Mouse (Mus musculus) liver, adult 2 months (tissue): ENCODE data around the gene Gm26938. TPM values are rescaled to one million over a fixed set of nuclear protein-coding genes. Genes with fewer than 3 reads are reported as not detected.

Experiments
- DNase-seq: peaks from one replicate; pipeline ENCODE4 v3.0.0-alpha.2; 2011; ENCODE audit warnings: low read depth, low spot score; ENCODE audit errors: extremely low read depth
- H3K27ac ChIP-seq: fragments of 200-500 bp; replicated peaks from 2 replicates; pipeline ENCODE4 v1.5.1; 2012; ENCODE audit warnings: low read depth, mild to moderate bottlenecking, control low read depth, inconsistent platforms, low read length; ENCODE audit not compliant: insufficient read depth
- H3K27me3 ChIP-seq: fragments of 200-500 bp; 2 replicates; pipeline ENCODE4 v1.6.1; 2012; ENCODE audit warnings: mild to moderate bottlenecking, moderate library complexity, low read length, inconsistent platforms; ENCODE audit not compliant: control insufficient read depth, insufficient read depth
- H3K36me3 ChIP-seq: fragments of 200-500 bp; 2 replicates; pipeline ENCODE4 v1.6.1; 2012; ENCODE audit warnings: low read length, inconsistent platforms; ENCODE audit not compliant: control insufficient read depth, insufficient read depth
- H3K4me1 ChIP-seq: fragments of 200-500 bp; 2 replicates; pipeline ENCODE4 v1.6.1; 2011; ENCODE audit warnings: low read length; ENCODE audit not compliant: control insufficient read depth, insufficient read depth
- H3K4me3 ChIP-seq: fragments of 200-500 bp; 2 replicates; pipeline ENCODE4 v1.5.1; 2011; ENCODE audit warnings: low read depth, mild to moderate bottlenecking, control low read depth, low read length, moderate library complexity; ENCODE audit not compliant: insufficient read depth
- H3K79me2 ChIP-seq: fragments of 200-500 bp; 2 replicates; pipeline ENCODE4 v1.6.1; 2012; ENCODE audit warnings: inconsistent platforms, mild to moderate bottlenecking, low read length, moderate library complexity; ENCODE audit not compliant: control insufficient read depth, insufficient read depth
- H3K9ac ChIP-seq: fragments of 200-500 bp; 2 replicates; pipeline ENCODE4 v1.6.1; 2012; ENCODE audit warnings: low read depth, mild to moderate bottlenecking, control low read depth, inconsistent platforms, low read length
- CTCF ChIP-seq: fragments of 200-500 bp; IDR thresholded peaks from 2 replicates; pipeline ENCODE4 v1.5.1; 2011; ENCODE audit warnings: low read depth, low read length, control low read depth
- POLR2A ChIP-seq: fragments of 200-500 bp; IDR thresholded peaks from 2 replicates; pipeline ENCODE4 v1.6.1; 2011; ENCODE audit warnings: low read length, control low read depth; ENCODE audit not compliant: insufficient read depth; ENCODE audit errors: extremely low read depth
- WGBS: fragments of 180-500 bp; shearing (Covaris S2); methylation state at CpG from one replicate; pipeline ENCODE4 v1.1.7; 2018; 5-methylcytosine and 5-hydroxymethylcytosine counted together
- polyA plus RNA-seq: library from polyadenylated mRNA; depleted of rRNA; stranded (reverse); fragments of >200 nt; gene quantifications from 2 replicates; pipeline ENCODE4 v1.2.3, GENCODE M21; 2012
- total RNA-seq: library from RNA; depleted of rRNA; stranded (reverse); fragments of >200 nt; gene quantifications from 2 replicates; pipeline ENCODE4 v1.2.3, GENCODE M21; 2014

Gm26938 gene
- total and polyA plus RNA-seq, 2 experiments = not detected

- Histone ChIP-seq H3K9ac (no peak overlapping the region), H3K27ac (no peak overlapping the region), H3K27me3 (no peaks in the 10 kb centered on the region), H3K4me1 (peaks cover 6% of the 10 kb centered on the region; the same call in 1 of the 2 replicates), H3K36me3 (0 out of 2 replicates have a peak, but pooled peaks cover 1% of the 10 kb centered on the region), H3K4me3 (no peak overlapping the region), H3K79me2 (peaks cover 24% of the 10 kb centered on the region; the same call in 1 of the 2 replicates)
- no peak for DNase-seq
- TF ChIP-seq POLR2A (no peak), CTCF (no peak)
- WGBS = 94% methylated on average over 33 of the region's 33 CpGs
These were observed 26.2 kb downstream of the Gm26938 start for GRCm38 (mm10) chr5:139799801-139800590.

- no peak overlapping the region for H3K9ac ChIP-seq
- no peak for DNase-seq
- peaks cover 34% of the 10 kb centered on the region for H3K79me2 ChIP-seq
- no peak overlapping the region for H3K4me3 ChIP-seq
- H3K27ac ChIP-seq = no peak overlapping the region
- no peak for TF ChIP-seq POLR2A
- no peak for TF ChIP-seq CTCF
- no peaks in the 10 kb centered on the region for H3K27me3 ChIP-seq
- 0 out of 2 replicates have a peak, but pooled peaks cover 1% of the 10 kb centered on the region for H3K36me3 ChIP-seq
- WGBS = 95% methylated on average over 9 of the region's 9 CpGs
- peaks cover 9% of the 10 kb centered on the region for H3K4me1 ChIP-seq
These were observed 27.2 kb downstream of the Gm26938 start for GRCm38 (mm10) chr5:139799041-139799440.

GRCm38 (mm10) chr5:139798168-139798900 lies 27.9 kb downstream of the Gm26938 start:
- Histone ChIP-seq H3K36me3 (0 out of 2 replicates have a peak, but pooled peaks cover 1% of the 10 kb centered on the region), H3K9ac (no peak overlapping the region), H3K27ac (no peak overlapping the region), H3K4me3 (no peak overlapping the region), H3K4me1 (peaks cover 14% of the 10 kb centered on the region), H3K27me3 (no peaks in the 10 kb centered on the region), H3K79me2 (peaks cover 38% of the 10 kb centered on the region)
- no peak for TF ChIP-seq POLR2A
- no peak for TF ChIP-seq CTCF
- DNase-seq = no peak
- WGBS = 81% methylated on average over 12 of the region's 12 CpGs

- Histone ChIP-seq H3K4me1 (peaks cover 21% of the 10 kb centered on the region), H3K27me3 (no peaks in the 10 kb centered on the region), H3K27ac (peak overlapping the region; percentile 37), H3K9ac (no peak overlapping the region), H3K36me3 (0 out of 2 replicates have a peak, but pooled peaks cover 1% of the 10 kb centered on the region), H3K79me2 (peaks cover 40% of the 10 kb centered on the region), H3K4me3 (no peak overlapping the region)
- 61% methylated on average over 11 of the region's 11 CpGs for WGBS
- DNase-seq = peak; percentile 55
- TF ChIP-seq CTCF (no peak), POLR2A (no peak)
These were observed 28.6 kb downstream of the Gm26938 start for GRCm38 (mm10) chr5:139797473-139798167.

- Histone ChIP-seq H3K27me3 (no peaks in the 10 kb centered on the region), H3K9ac (peak overlapping the region; percentile 43), H3K79me2 (peaks cover 43% of the 10 kb centered on the region), H3K4me3 (peak overlapping the region; percentile 21), H3K36me3 (0 out of 2 replicates have a peak, but pooled peaks cover 1% of the 10 kb centered on the region), H3K27ac (peak overlapping the region; percentile 69), H3K4me1 (peaks cover 27% of the 10 kb centered on the region)
- 30% methylated on average over 13 of the region's 13 CpGs for WGBS
- DNase-seq = peak; percentile 51
- TF ChIP-seq POLR2A = no peak
These were observed 29.3 kb downstream of the Gm26938 start for GRCm38 (mm10) chr5:139796900-139797299.
